Mouse (Mus musculus) lung, embryonic 16.5 days (tissue): ENCODE measurements at regions not wholly inside any gene's neighbourhood (a gene's known extent, or its start where the extent isn't known, plus 50 kb on each side); places are given as distances from the start of the nearest gene placed in this dataset.

Experiments used
- ATAC-seq: fragments of 200-750 bp; cut with Nextera tagmentation; 2 replicates; pipeline ENCODE4 v1.8.0; 2017; ENCODE audit warnings: low read depth, mild to moderate bottlenecking, moderate library complexity
- H3K27ac ChIP-seq: fragments of 300-500 bp; sonication (generic); 2 replicates; pipeline ENCODE4 v1.5.1; 2014; ENCODE audit warnings: mild to moderate bottlenecking, control low read depth, low read length
- H3K27me3 ChIP-seq: fragments of 300-500 bp; sonication (generic); 2 replicates; pipeline ENCODE4 v1.6.1; 2014; ENCODE audit warnings: low read depth, low read length, mixed read lengths; ENCODE audit not compliant: control insufficient read depth, insufficient read depth
- H3K36me3 ChIP-seq: fragments of 300-500 bp; sonication (generic); 2 replicates; pipeline ENCODE4 v1.6.1; 2014; ENCODE audit warnings: low read length; ENCODE audit not compliant: control insufficient read depth, insufficient read depth
- H3K4me1 ChIP-seq: fragments of 300-500 bp; sonication (generic); replicated peaks from 2 replicates; pipeline ENCODE4 v1.6.1; 2014; ENCODE audit warnings: low read length, mixed read lengths; ENCODE audit not compliant: control insufficient read depth, insufficient read depth
- H3K4me2 ChIP-seq: fragments of 300-500 bp; sonication (generic); 2 replicates; pipeline ENCODE4 v1.6.1; 2014; ENCODE audit warnings: low read depth, low read length, control low read depth
- H3K4me3 ChIP-seq: fragments of 300-500 bp; sonication (generic); 2 replicates; pipeline ENCODE4 v1.5.1; 2014; ENCODE audit warnings: mild to moderate bottlenecking, low read length, control low read depth
- H3K9ac ChIP-seq: fragments of 300-500 bp; sonication (generic); 2 replicates; pipeline ENCODE4 v1.6.1; 2014; ENCODE audit warnings: low read length, control low read depth
- H3K9me3 ChIP-seq: fragments of 300-500 bp; sonication (generic); 2 replicates; pipeline ENCODE4 v1.6.1; 2016; ENCODE audit warnings: low read length; ENCODE audit not compliant: control insufficient read depth
- WGBS: fragments of 180-500 bp; shearing (Covaris S2); extraction: QIAGEN DNeasy Blood & Tissue Kit; methylation state at CpG from one replicate; pipeline ENCODE4 v1.1.7; 2014; 5-methylcytosine and 5-hydroxymethylcytosine counted together

DNA sequence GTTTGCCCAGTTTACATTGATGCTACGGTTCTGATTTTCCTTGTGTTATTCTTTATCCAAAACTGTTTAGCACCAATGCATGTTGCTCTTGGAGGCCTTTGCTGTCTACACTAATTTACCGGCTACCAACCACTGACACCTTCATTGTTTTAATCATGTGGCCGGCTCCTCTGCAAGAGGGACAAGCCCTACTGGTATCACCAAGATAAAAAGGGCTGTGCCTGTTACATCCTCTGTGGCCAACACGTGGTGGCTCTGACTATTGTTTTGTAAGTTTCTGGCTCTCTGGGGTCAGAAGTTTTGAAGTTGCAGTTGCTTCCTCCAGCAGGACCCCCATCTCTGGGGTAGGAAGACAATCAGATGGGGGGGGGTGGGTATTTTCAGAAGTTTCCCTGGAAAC, 214.3 kb downstream of the Gm5426 start:
- H3K9ac ChIP-seq = no peak overlapping the region
- WGBS = 57% methylated on average over 4 of the region's 4 CpGs
- no peaks in the 10 kb centered on the region for H3K4me1 ChIP-seq
- H3K27ac ChIP-seq = no peak overlapping the region
- H3K9me3 ChIP-seq = no peaks in the 10 kb centered on the region; the same call in 1 of the 2 replicates
- no peak overlapping the region for H3K4me2 ChIP-seq
- no peak for ATAC-seq
- H3K36me3 ChIP-seq = no peaks in the 10 kb centered on the region
- no peak overlapping the region for H3K4me3 ChIP-seq
- H3K27me3 ChIP-seq = no peaks in the 10 kb centered on the region

DNA sequence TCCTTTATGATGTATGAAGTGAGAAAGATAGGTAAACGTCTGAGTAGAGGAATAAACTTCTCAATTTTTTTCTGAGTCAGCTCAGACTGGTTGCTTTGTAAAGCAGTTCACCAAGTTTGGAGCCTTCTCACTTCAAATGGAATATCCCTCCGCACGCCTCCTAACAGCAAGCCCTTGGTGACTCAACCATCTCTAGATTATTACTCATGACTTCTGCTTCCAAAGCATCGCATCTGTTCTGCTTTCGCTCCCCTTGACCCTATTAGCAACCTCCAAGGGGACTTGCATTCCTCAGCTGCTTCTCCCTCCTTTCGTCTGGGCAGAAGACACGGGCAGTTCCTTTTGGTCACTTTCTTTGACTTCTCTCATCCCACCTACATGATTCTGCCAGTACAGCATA, 214.9 kb downstream of the Gm5426 start:
- Histone ChIP-seq H3K27me3 (no peaks in the 10 kb centered on the region), H3K9ac (no peak overlapping the region), H3K9me3 (no peaks in the 10 kb centered on the region; the same call in 1 of the 2 replicates), H3K36me3 (no peaks in the 10 kb centered on the region), H3K4me3 (no peak overlapping the region), H3K4me2 (no peak overlapping the region), H3K4me1 (no peaks in the 10 kb centered on the region), H3K27ac (no peak overlapping the region)
- ATAC-seq = no peak
- 71% methylated on average over 7 of the region's 7 CpGs for WGBS

DNA sequence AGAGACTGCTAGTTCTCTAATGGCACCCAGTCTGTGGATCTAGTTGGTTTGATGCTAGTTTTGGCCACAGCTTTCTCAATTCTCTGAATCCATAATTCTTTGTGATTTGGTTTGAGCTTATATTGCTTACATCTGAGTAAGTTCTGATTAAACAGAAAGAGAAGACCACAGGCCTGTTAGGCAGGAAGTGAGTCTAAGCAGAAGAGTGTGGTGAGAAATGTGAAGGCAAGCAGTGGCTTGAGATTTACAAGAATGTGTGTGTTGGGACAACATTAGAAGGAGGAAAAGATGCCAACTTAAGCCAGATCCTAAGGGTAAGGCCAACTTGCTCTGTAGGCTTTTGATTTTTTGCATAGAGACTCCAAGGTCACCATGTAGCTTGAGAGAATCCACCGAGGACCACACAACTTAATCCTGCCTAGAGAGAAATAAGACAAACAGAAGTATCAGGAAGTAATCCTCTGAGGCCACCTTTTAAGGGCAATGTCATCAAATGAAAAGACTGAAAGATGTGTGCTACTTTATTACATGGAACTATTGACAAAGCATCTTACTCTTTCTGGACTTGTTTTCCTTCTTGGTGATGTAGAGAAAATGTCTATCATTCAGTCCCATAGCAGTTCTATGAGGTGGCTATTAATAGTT, 220.7 kb downstream of the Gm5426 start:
- Histone ChIP-seq H3K27ac (no peak overlapping the region), H3K4me2 (no peak overlapping the region), H3K9ac (no peak overlapping the region), H3K4me1 (no peaks in the 10 kb centered on the region), H3K36me3 (no peaks in the 10 kb centered on the region), H3K9me3 (no peaks in the 10 kb centered on the region; the same call in 1 of the 2 replicates), H3K4me3 (no peak overlapping the region), H3K27me3 (no peaks in the 10 kb centered on the region)
- 83% methylated on average over 1 of the region's 1 CpGs for WGBS
- ATAC-seq = no peak

DNA sequence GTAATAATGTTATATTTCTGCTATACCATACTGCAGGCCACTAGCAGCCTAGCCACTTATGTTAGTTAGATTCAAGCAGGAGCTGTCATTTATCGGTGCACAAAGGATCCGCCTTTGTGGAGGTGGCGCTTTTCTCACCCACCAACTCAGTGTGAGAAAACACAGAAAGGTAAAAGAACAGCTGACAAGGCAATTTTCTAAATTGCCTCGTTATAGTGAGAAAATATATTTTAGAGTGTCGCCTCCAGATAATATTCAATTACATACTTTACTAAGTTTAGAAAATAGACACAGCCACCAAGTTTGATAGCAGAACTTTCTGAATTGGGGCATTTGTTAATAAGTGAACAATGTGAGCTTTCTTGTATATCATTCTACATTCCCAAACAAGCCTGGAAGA, 221.2 kb downstream of the Gm5426 start:
- Histone ChIP-seq H3K4me2 (no peak overlapping the region), H3K27me3 (no peaks in the 10 kb centered on the region), H3K36me3 (no peaks in the 10 kb centered on the region), H3K9me3 (no peaks in the 10 kb centered on the region; the same call in 1 of the 2 replicates), H3K4me3 (no peak overlapping the region), H3K27ac (no peak overlapping the region), H3K4me1 (no peaks in the 10 kb centered on the region), H3K9ac (no peak overlapping the region)
- 84% methylated on average over 5 of the region's 5 CpGs for WGBS
- no peak for ATAC-seq

DNA sequence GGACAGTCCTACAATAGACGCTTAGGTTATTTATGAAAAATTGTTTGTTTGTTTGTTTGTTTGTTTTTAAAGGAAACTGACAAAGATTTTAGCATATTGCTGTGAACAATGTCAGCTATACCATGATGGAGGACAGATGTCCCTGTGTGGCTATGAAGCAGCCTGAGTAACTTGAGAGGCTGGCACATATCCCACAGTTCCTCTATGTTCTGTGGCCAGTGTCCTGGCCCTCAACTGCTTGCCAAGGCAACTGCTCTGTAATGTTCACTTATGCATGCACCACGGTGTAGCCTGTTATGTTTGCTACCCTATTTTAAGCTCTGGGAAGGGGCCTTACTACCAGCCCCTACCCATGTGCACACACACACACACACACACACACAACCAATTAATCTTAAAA, 222.6 kb downstream of the Gm5426 start:
- no peak for ATAC-seq
- Histone ChIP-seq H3K27ac (no peak overlapping the region), H3K36me3 (no peaks in the 10 kb centered on the region), H3K4me3 (no peak overlapping the region), H3K4me1 (no peaks in the 10 kb centered on the region), H3K9ac (no peak overlapping the region), H3K9me3 (no peaks in the 10 kb centered on the region; the same call in 1 of the 2 replicates), H3K4me2 (no peak overlapping the region), H3K27me3 (no peaks in the 10 kb centered on the region)
- 70% methylated on average over 2 of the region's 2 CpGs for WGBS

DNA sequence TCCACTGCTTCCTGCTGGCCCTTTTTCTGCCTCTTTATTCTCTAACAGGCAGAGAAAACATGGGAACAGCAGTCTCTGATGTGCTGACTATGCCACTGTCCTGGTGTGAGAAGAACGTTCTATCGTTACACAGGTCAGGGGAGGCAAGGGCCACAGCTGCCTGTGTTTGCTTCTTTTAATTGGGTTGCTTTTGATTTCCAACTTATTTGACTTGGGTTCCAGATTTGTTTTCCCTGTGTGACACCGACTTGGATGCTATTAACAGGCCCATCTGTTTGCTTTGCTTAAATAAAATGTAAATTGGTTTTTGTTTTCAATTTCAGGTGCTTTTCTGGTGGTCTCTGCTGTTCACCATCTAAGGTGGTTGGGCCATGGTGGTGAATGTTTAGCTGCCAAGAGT, 225.8 kb downstream of the Gm5426 start:
- Histone ChIP-seq H3K36me3 (no peaks in the 10 kb centered on the region), H3K9me3 (no peaks in the 10 kb centered on the region), H3K4me3 (no peak overlapping the region), H3K4me1 (peaks cover 3% of the 10 kb centered on the region; the same call in 1 of the 2 replicates), H3K27ac (no peak overlapping the region), H3K27me3 (no peaks in the 10 kb centered on the region), H3K9ac (no peak overlapping the region), H3K4me2 (no peak overlapping the region)
- ATAC-seq = no peak
- 59% methylated on average over 3 of the region's 3 CpGs for WGBS

DNA sequence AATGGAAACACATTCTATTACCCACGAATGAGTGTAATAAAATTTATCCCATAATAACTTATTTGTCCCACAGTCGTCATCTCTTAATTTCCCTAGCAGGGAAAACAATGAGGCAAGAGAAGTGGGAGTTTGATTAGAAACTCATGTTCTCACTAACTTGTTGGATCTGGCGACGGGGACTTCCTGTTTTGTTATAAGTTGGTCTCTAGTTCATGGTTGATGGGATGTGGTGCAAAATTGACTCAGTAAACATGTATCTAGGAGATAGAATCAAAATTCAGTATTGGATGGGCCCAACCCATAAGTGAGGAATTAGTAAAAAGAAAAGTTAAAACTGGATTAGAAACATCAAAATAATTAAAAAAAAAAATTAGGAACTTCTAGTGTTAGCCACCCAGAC, 227.5 kb downstream of the Gm5426 start:
- Histone ChIP-seq H3K4me1 (peaks cover 3% of the 10 kb centered on the region; the same call in 1 of the 2 replicates), H3K9me3 (no peaks in the 10 kb centered on the region), H3K4me2 (no peak overlapping the region), H3K36me3 (no peaks in the 10 kb centered on the region), H3K4me3 (no peak overlapping the region), H3K27ac (no peak overlapping the region), H3K9ac (no peak overlapping the region), H3K27me3 (no peaks in the 10 kb centered on the region)
- no peak for ATAC-seq
- 70% methylated on average over 4 of the region's 4 CpGs for WGBS

DNA sequence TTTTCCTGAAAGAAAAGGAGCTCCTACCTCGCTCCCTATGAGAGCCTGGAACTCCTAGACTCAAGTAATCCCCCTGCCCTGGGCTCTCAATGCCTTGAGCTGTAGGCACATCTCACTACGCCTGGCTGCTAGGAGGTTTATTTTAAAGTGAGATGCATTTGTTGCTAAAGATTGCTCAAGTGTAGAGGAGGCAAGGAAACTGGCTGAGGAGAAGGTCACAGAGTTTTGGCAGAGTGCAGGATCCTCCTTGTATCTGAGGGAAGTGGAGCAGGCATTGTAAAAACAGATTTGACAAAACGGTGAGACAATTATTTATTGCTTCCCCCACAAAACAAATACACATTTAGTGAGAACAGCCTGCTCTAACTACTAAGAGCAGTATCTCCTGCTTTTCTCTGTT, 228.7 kb downstream of the Gm5426 start:
- no peak overlapping the region for H3K4me2 ChIP-seq
- 49% methylated on average over 3 of the region's 3 CpGs for WGBS
- ATAC-seq = no peak
- no peaks in the 10 kb centered on the region for H3K9me3 ChIP-seq
- no peak overlapping the region for H3K4me3 ChIP-seq
- peaks cover 3% of the 10 kb centered on the region; the same call in 1 of the 2 replicates for H3K4me1 ChIP-seq
- no peaks in the 10 kb centered on the region for H3K36me3 ChIP-seq
- no peak overlapping the region for H3K9ac ChIP-seq
- no peaks in the 10 kb centered on the region for H3K27me3 ChIP-seq
- no peak overlapping the region for H3K27ac ChIP-seq

DNA sequence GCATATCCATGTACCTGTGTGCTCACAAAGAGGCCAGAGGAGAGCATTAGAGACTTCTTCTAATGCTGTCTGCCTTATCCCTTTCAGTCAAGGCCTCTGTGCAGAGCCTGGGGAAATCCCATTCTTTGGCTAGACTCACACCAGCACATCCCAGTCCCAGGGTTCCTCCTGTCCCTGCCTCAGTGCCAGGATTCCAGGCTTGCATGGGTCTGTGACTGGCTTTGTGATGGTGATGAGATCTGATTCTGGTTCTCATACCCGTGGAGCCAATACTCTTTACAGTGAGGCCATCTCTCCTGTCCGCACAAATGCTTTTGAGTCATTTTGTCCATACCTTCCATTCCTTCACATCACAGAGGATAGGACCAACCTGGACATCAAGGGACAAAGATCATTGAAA, 230.5 kb downstream of the Gm5426 start:
- H3K4me3 ChIP-seq = no peak overlapping the region
- H3K27me3 ChIP-seq = no peaks in the 10 kb centered on the region
- no peak overlapping the region for H3K27ac ChIP-seq
- WGBS = 88% methylated on average over 2 of the region's 2 CpGs
- peaks cover 13% of the 10 kb centered on the region for H3K4me1 ChIP-seq
- H3K36me3 ChIP-seq = no peaks in the 10 kb centered on the region
- no peak for ATAC-seq
- H3K9me3 ChIP-seq = no peaks in the 10 kb centered on the region
- H3K9ac ChIP-seq = no peak overlapping the region
- no peak overlapping the region for H3K4me2 ChIP-seq
